Mouse (Mus musculus) testis, adult 2 months (tissue): ENCODE data around the gene Smpx. TPM values are rescaled to one million over a fixed set of nuclear protein-coding genes. Genes with fewer than 3 reads are reported as not detected.

Experiments used
- H3K27ac ChIP-seq: fragments of 200-500 bp; 2 replicates; pipeline ENCODE4 v1.5.1; 2012; ENCODE audit warnings: low read depth, low read length; ENCODE audit not compliant: control insufficient read depth, insufficient read depth
- H3K27me3 ChIP-seq: fragments of 200-500 bp; 2 replicates; pipeline ENCODE4 v1.6.1; 2012; ENCODE audit warnings: mild to moderate bottlenecking, low read length, moderate library complexity; ENCODE audit not compliant: control insufficient read depth, insufficient read depth
- H3K36me3 ChIP-seq: fragments of 200-500 bp; 2 replicates; pipeline ENCODE4 v1.6.1; 2012; ENCODE audit warnings: mild to moderate bottlenecking, low read length; ENCODE audit not compliant: control insufficient read depth, insufficient read depth
- H3K4me1 ChIP-seq: fragments of 200-500 bp; 2 replicates; pipeline ENCODE4 v1.6.1; 2012; ENCODE audit warnings: low read length; ENCODE audit not compliant: control insufficient read depth, insufficient read depth
- H3K4me3 ChIP-seq: fragments of 200-500 bp; 2 replicates; pipeline ENCODE4 v1.5.1; 2012; ENCODE audit warnings: low read depth, mild to moderate bottlenecking, low read length, moderate library complexity, mixed read lengths; ENCODE audit not compliant: control insufficient read depth
- CTCF ChIP-seq: fragments of 200-500 bp; IDR thresholded peaks from 2 replicates; pipeline ENCODE4 v1.5.1; 2012; ENCODE audit warnings: low read depth, mild to moderate bottlenecking, inconsistent platforms, low read length, moderate library complexity; ENCODE audit not compliant: control insufficient read depth, insufficient read depth, insufficient replicate concordance
- POLR2A ChIP-seq: fragments of 200-500 bp; IDR thresholded peaks from 2 replicates; pipeline ENCODE4 v1.6.1; 2012; ENCODE audit warnings: low read depth, mild to moderate bottlenecking, inconsistent platforms, low read length, moderate library complexity; ENCODE audit not compliant: control insufficient read depth
- polyA plus RNA-seq: library from polyadenylated mRNA; depleted of rRNA; stranded (reverse); fragments of >200 nt; gene quantifications from 2 replicates; pipeline ENCODE4 v1.2.3, GENCODE M21; 2012; rRNA removed

The Smpx gene
- polyA plus RNA-seq = 12.0 and 18.5 TPM in 2 replicates

DNA sequence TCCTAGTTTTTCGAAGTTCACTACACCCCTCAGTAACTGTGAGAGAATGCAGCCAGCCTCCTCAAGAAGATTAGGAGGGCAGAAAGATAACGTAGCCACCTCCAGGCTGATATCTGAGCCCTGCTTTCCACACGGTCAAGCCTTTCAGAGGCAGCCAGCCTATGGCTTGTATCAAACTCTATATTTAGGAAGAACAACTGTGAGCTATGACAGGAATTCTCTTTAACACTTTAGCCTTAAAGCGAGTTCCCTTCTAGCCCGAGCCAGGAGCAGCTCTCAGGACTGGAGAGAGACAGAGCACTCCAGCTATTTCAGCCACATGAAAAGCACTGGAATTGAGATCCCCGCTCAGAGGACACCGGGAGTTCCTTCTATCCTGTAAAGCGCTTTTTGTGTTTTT lies at the start of gene Smpx:
TSS of gene Smpx (plus strand) at position 49 of the 400 bp plus-strand sequence.
- peak within 1 kb of the TSS; percentile 3 for H3K4me3 ChIP-seq
- H3K36me3 ChIP-seq = no peaks in the 10 kb centered on the region
- H3K4me1 ChIP-seq = no peaks in the 10 kb centered on the region
- H3K27ac ChIP-seq = peak within 1 kb of the TSS; percentile 14
- H3K27me3 ChIP-seq = no peaks in the 10 kb centered on the region
- TF ChIP-seq CTCF = no peak
- no peak for TF ChIP-seq POLR2A

DNA sequence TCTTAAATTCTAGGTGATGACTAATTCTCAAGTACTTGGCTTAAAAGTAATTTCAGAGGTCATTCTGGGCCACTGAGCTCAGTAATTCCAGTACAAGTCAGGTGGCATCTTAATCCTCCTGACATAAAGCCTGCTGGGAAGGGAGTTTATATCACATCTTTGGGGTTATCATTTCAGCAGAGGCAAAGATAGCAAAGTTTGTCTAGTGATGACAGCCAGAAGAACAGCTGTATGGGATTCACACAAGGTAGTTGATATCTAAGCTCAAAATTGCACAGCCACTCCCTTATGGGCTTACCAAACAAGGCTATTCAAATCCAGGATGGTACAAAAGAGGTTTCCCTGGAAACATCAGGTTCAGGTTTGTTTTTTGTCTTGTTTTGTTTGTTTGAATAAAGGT lies 43.7 kb upstream of the Smpx start:
- no peak overlapping the region for H3K4me3 ChIP-seq
- H3K4me1 ChIP-seq = no peaks in the 10 kb centered on the region
- H3K36me3 ChIP-seq = no peaks in the 10 kb centered on the region
- no peak overlapping the region for H3K27ac ChIP-seq
- TF ChIP-seq POLR2A (no peak), CTCF (no peak)
- no peaks in the 10 kb centered on the region for H3K27me3 ChIP-seq

DNA sequence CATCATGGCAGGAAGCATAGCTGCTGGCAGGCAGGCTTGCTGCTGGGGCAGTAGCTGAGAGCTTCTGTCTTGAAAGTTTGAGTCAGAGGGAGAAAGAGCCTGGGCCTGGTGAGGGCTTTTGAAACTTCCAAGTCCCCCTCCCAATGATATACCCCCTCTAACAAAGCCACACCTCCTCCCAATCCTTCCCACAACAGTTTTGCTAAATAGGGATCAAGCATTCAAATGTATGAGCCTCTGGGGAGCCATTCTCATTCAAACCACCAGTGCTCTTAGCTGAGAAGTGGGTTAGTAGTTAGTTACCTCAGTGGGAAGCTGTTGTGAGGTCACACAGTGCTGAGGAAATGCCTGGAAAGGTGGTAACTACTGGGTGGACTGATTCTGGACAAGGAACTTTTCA lies 41.4 kb upstream of the Smpx start:
- TF ChIP-seq CTCF = no peak
- TF ChIP-seq POLR2A = no peak
- H3K4me1 ChIP-seq = no peaks in the 10 kb centered on the region
- no peaks in the 10 kb centered on the region for H3K27me3 ChIP-seq
- H3K36me3 ChIP-seq = no peaks in the 10 kb centered on the region
- H3K27ac ChIP-seq = no peak overlapping the region
- H3K4me3 ChIP-seq = no peak overlapping the region

DNA sequence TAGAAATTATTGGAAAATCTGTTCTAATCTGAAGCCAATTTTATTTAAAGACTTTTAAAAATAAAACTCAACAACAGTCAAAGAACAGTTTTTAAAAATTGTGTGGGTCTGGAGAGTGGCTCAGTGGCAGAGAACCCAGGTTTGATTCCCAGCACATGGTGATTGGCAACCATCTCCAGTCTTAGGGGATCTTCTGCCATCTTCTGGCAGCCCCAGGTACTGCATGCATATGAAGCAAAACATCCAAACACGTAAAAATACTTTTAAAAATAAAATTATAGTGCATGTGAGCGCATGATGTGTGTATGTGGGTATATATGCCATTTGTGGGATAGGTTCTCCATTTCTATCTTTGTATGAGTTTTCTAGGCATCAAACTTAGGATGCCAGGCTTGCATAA lies 26.9 kb upstream of the Smpx start:
- Histone ChIP-seq H3K4me1 (no peaks in the 10 kb centered on the region), H3K27ac (no peak overlapping the region), H3K4me3 (no peak overlapping the region), H3K36me3 (no peaks in the 10 kb centered on the region), H3K27me3 (no peaks in the 10 kb centered on the region)
- TF ChIP-seq CTCF = no peak
- no peak for TF ChIP-seq POLR2A

DNA sequence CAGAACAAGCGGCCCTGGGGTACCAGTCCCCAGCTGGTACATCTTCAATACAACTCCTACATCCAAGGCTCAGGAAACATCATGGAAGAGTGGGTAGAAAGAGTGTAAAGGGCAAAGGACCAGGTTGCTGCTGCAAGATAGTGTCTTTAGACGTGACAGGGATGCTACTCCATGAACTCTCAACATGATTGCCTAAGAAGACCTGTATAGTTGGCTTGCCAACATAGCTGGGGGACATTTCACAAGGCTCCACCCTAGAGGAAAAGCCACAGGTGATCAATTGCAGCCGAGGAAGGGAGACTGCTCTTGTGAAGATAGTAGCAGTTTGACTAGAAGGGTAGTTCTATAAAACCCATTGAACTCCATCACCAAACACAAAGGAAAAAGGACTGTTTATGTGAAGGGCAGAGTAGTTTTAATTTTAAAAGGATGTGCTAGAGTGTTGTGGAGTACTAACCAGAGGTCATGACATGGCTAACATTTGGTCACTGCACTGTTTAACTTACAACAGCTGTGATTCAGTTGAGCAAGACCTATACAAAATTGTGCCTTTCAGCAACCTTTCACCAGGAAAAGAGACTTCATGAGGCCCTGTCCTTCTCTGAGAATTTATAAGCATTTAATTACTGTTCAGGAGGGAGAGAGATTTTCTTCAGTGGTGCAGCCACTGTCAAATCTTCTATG lies 23.9 kb upstream of the Smpx start:
- H3K4me3 ChIP-seq = no peak overlapping the region
- H3K36me3 ChIP-seq = no peaks in the 10 kb centered on the region
- H3K27me3 ChIP-seq = no peaks in the 10 kb centered on the region
- no peaks in the 10 kb centered on the region for H3K4me1 ChIP-seq
- TF ChIP-seq POLR2A (no peak), CTCF (no peak)
- H3K27ac ChIP-seq = no peak overlapping the region

DNA sequence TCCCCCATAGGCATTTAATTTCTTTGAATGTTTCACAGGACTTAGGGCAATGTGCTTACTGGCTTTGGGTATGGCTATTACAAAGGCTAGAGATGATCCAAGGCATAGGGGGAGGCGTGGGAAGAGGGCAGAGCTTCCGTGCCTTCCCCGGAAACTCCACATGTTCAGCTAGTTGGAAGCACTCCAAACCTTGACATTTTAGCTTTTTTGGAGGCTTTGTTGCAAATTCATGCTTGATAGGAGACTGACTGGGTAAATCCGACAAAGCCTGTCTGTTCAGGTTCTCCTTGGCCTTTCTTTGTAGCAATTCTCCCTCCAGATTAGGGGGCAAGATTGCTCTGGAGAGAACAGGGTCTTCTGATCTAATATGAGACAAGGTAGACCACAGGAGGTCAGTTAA lies 7.5 kb upstream of the Smpx start:
- Histone ChIP-seq H3K4me3 (no peak overlapping the region), H3K36me3 (no peaks in the 10 kb centered on the region), H3K27me3 (no peaks in the 10 kb centered on the region), H3K27ac (no peak overlapping the region), H3K4me1 (no peaks in the 10 kb centered on the region)
- TF ChIP-seq POLR2A (no peak), CTCF (no peak)

DNA sequence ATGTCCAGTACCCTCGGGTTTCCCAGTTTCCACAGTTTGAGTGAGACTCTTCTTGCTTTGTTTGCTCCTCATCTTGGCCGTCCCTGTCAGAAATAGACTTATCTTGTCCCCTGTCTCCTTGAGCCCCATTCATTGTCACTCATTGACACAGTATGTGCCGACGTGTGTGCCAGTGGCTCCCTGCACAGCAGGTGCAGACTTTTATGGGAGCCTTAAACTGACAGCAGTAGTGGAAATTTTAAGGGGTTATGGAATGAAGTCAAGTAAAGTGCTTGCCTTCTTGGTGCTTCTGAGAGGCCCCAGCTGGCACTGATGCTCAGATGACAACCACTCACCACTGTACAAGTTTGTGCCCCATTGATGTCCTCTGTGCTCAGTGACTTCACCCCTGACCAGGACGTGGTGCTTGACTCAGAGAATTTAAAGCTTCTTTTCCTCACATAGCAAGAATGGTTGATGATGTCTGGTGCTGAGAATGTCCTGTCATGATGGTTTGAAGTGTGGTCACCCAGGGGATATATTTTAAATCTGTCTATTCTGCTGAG lies 1.0 kb upstream of the Smpx start:
- TF ChIP-seq CTCF (no peak), POLR2A (no peak)
- Histone ChIP-seq H3K36me3 (no peaks in the 10 kb centered on the region), H3K27ac (no peak overlapping the region), H3K27me3 (no peaks in the 10 kb centered on the region), H3K4me1 (no peaks in the 10 kb centered on the region), H3K4me3 (no peak overlapping the region)

DNA sequence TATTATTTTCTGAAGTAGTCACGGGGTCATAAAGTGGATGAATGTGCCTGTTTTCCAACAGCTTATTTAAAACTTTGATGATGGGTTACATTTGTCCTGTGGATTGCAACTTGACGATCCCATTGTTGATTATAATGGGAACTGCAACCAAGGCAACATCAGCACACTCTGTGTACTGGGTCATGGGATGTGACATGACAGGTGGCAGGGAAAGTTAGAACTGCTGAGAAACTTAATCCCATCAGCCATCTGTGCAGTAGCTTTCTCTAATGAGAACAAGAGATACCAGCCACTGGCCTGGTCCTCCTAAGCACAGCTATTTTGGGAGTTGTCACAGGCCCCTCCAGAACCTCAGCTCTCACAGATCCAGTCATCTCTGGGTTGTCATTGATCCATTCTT lies 8.5 kb downstream of the Smpx start:
- H3K4me3 ChIP-seq = no peak overlapping the region
- H3K36me3 ChIP-seq = no peaks in the 10 kb centered on the region
- no peaks in the 10 kb centered on the region for H3K27me3 ChIP-seq
- no peaks in the 10 kb centered on the region for H3K4me1 ChIP-seq
- TF ChIP-seq POLR2A = no peak
- TF ChIP-seq CTCF = no peak
- no peak overlapping the region for H3K27ac ChIP-seq
